Mouse (Mus musculus) adrenal gland, postnatal 10 days (tissue): ENCODE results near the gene Camta1. TPM values are rescaled to one million over a fixed set of nuclear protein-coding genes. Genes with fewer than 3 reads are reported as not detected.
A peak's percentile ranks its signal among the peaks of the same experiment; 100 is the strongest.

Experiments used
- DNase-seq: peaks from one replicate; pipeline ENCODE4 v3.0.0; 2021; ENCODE audit warnings: mixed read lengths
- total RNA-seq, 2 experiments: library from RNA; stranded (reverse); gene quantifications; 2 replicates each; pipeline ENCODE4 v1.2.3; 2021

The Camta1 gene
- total RNA-seq, 2 experiments from 2014 or later: 46.3 to 50.3 TPM

- peak; percentile 41 for DNase-seq
Measured at GRCm38 (mm10) chr4:151860441-151861331, 990 bp downstream of the Camta1 start.

DNA sequence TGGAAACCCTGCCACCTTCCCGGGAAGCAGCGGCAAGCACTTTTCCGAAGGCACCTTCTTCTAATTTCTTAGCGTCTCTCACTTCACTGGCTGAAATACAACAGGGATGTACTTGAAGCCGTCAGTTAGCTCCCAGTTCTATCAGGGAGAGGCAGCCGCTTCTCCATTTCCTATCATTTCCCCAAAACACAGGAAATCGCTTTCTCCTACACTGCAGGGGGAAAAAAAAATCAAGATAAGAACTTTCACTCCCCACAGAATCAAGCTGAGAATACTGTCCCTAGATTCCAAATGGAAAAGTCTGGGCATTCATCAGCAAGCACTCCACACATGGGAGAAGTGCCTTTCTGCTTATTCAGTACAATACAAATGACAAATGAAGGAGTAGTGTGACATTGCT, 2.4 kb downstream of the Camta1 start:
- DNase-seq: no peak

DNA sequence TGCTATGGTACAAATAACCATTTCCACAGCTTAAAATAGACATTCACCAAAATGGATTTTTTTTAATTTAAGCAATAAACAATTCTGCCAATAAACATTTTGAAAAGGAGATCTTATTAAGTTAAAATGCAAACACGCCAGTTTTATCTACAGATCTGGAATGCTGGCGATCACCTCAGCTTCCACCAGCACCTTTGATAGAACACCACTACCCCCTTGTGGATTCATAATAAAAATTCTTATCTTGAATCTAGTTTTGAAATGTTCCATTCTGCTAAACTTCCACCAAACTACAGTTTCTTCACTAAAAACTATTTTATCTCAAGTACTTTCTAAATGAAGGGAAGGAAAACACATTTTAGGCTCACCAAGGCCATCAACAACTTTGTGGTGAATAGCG, 7.7 kb downstream of the Camta1 start:
- DNase-seq: no peak

DNA sequence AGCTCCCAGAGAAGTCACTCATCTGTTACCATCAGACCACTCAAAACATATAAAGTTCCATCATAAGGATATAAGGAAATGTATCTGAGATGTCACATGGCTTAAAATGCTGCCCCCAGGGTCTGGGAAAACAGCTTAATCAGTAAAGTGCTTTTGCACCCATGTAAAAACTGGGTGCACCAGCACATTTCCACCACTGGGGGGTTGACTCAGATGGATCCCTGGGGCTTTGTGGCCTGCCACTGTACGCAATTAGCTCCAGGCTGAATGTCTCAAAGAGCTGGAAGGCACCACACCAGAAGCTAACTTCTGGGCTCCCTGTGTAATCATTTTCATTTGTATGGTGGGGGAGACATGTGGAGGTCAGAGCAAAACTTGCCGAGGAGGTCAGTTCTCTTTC, 10.5 kb downstream of the Camta1 start:
- DNase-seq: peak; percentile 63

- no peak for DNase-seq
Measured at GRCm38 (mm10) chr4:151842591-151842990, 19.1 kb downstream of the Camta1 start.

- DNase-seq: no peak
Measured at GRCm38 (mm10) chr4:151838518-151838917, 23.2 kb downstream of the Camta1 start.

DNA sequence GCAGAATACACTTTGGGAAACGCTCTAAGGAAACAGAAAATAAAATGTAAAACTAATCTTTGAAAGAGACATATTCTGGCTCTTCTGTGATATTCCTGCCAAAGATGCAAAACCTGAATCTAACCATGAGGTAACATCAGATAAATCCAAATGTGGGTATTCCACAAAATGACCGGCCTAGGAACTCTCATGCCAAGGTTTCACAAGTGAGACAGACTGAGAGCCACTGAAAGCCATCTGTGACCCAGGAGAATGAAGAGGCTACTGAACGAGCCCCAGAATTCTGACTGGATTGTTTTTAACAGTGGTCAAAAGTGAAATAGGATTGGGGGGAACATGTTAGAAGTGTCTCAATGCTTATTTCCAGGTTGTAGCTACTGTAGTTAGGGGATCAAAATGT, 25.8 kb downstream of the Camta1 start:
- DNase-seq: no peak

GRCm38 (mm10) chr4:151834536-151834935, 27.1 kb downstream of the Camta1 start:
- no peak for DNase-seq

DNA sequence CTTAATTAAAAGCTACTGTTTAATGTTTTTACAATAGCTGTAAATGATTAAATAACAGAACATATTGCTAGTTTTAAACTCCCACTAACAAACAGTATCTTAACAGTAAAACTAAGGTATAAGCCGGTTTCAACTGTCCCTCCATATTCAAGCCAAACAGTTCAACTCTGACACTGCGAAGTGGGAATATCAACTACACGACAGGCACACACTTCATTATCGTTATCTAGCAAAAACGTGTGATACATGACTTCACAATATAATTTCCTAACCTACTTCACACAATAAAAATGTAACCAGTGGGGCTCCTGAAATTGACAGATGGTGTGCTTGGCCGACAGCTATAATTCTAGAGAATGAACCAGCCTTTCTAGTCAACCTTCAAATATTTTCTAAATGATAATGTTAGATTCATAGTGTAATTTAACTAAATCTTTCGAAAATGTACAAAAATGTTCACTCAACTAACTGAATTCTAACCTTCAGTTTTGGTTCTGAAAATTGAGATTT, 27.7 kb downstream of the Camta1 start:
- no peak for DNase-seq

GRCm38 (mm10) chr4:151827840-151828239, 33.8 kb downstream of the Camta1 start:
- DNase-seq: no peak

DNA sequence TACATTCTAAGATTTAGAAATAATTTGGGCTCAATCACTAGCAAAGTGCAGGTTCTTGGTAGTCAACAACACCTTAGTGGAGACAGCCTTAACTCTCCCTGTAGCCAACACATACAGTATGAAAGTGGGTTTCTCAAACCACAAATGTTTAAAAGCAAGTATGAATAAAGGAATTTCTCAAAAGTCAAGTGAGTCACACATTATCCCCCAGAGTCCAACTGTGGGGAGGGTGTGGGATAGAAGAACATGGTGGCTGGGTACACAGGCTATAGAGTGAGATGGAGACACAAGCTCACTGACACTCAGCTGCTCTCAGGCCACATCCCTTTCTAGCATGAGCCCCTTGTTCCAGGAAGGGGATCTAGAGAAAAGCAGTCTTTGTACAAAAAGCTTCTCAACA, 34.3 kb downstream of the Camta1 start:
- DNase-seq: no peak

DNA sequence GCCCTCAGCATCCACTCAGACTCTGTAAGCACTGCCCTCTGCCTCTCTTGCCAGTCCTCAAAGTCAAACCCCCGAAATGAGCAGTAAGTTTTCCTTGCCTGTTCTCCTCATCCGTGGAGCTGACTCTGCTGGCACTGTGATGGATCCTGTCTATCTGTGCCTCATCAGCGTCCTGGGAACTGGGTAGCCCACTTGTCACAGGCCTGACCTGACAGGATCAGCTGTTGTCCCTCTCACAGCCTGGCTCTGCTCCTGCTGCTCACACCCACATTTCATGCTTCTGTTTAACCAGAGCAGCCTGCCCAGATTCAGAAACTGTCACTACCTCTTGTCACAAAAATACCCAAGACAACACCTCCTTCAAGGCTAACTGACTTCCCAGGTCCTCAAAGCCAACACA, 37.7 kb downstream of the Camta1 start:
- DNase-seq: no peak

- DNase-seq: peak; percentile 33
Measured at GRCm38 (mm10) chr4:151822986-151823385, 38.7 kb downstream of the Camta1 start.

- DNase-seq: no peak
Measured at GRCm38 (mm10) chr4:151817981-151818766, 43.5 kb downstream of the Camta1 start.

- no peak for DNase-seq
Measured at GRCm38 (mm10) chr4:151813711-151814110, 48.0 kb downstream of the Camta1 start.

DNA sequence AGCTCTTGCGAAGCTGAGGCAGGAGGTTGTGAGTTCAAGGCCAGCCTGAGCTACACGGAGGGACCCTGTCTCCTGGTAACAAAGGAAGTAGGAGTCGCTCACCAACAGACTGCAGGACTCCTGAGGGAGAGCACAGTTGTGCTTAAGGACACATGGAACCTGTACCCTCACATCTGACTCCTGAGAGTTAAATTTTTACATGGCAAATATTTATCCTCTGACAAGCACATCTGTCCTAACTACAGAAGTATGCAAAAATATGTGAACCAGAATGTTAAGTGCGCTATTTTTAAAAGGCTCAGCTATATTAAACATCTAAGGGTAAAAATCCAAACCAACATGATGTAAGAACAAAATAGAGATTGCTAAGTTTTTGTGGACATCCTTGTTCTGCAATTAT, 56.0 kb downstream of the Camta1 start:
- DNase-seq: no peak

GRCm38 (mm10) chr4:151805046-151805445, 56.6 kb downstream of the Camta1 start:
- DNase-seq: no peak

- DNase-seq: no peak
Measured at GRCm38 (mm10) chr4:151804208-151804607, 57.5 kb downstream of the Camta1 start.

GRCm38 (mm10) chr4:151798630-151799029, 63.0 kb downstream of the Camta1 start:
- DNase-seq: no peak

DNA sequence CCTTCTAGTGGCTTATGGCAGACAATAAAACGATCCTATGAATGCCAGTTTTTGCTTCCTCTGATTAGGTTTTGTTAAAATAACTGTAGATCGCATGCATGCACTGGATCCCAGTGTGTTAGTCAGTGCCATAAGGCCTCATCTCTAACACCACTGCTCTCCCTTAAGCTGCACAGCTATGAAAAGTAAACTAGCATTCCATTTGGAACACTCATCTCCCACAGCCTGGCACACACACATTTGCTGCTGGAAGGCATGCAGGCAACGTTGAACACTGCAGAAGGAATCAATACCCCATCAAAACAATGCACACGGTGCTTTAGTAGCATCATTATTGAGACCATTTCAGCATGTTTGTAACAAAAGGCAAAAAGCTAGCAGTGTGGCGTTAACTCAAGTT, 68.0 kb downstream of the Camta1 start:
- DNase-seq: no peak

DNA sequence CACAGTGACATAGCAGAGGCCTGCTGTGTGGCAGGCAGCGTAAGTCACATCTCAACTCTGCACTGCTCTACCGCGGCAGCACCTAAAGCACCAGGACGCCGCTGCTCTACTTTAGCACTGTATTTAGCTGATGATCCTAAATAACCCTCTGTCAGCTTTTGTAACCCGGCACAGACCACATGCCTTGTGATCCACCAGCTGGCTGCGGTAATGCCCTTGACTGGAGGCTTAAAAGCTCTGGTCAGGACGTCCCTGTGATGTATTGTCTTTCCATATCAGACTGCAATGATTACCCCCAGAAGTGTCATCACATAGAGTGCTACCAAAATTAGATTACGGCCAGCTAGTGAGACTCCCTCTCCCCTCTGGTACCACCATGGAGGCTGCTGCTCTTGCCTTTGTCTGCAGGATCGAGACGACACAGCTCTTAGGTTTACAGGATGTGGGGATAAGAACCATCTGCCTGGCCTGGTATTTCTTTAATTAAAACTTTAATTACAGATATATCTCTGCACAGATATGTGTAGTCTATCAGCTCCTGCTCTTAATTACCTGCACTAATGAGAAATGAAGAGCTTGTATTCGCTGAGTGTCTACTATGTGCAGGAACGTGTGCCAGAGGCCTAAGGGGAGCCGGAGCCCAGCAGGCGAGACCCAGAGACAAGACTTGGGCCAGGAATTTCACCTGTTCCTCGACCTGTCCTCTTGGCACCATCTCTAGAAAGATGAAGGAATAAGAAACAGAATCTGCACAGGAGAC, 74.5 kb downstream of the Camta1 start:
- DNase-seq: no peak

DNA sequence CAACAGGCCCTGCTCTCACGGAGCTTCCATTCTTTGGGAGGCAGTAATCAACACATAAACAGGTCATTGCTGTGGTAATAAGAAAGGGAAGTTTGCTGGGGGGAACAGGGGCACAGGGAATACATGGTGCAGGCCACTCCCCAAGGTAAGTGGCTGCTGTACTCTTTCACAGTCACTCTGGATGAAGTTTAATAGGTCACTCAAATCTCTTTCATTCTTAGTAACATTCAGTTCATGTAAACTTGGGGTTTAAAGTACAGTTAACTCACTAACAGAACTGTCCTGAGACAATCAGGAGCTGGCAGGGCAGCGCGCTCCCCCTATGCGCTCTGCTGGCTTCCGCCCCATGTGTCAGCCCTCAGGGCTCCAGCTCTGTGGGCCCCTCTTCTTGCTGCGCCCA, 81.2 kb downstream of the Camta1 start:
- no peak for DNase-seq
